Mouse (Mus musculus) right cerebral cortex, adult 18-20 months (tissue): Measurements from ENCODE around the gene Cecr2.
"Not testable (repeated sequence)": the region's sequence is repeated elsewhere in the genome, so short reads cannot be mapped to it uniquely, and the experiment has no call there.

ENCODE experiments used
- DNase-seq: peaks from one replicate; pipeline ENCODE4 v3.0.0; 2022; ENCODE audit warnings: mixed read lengths

Gene Cecr2

DNA sequence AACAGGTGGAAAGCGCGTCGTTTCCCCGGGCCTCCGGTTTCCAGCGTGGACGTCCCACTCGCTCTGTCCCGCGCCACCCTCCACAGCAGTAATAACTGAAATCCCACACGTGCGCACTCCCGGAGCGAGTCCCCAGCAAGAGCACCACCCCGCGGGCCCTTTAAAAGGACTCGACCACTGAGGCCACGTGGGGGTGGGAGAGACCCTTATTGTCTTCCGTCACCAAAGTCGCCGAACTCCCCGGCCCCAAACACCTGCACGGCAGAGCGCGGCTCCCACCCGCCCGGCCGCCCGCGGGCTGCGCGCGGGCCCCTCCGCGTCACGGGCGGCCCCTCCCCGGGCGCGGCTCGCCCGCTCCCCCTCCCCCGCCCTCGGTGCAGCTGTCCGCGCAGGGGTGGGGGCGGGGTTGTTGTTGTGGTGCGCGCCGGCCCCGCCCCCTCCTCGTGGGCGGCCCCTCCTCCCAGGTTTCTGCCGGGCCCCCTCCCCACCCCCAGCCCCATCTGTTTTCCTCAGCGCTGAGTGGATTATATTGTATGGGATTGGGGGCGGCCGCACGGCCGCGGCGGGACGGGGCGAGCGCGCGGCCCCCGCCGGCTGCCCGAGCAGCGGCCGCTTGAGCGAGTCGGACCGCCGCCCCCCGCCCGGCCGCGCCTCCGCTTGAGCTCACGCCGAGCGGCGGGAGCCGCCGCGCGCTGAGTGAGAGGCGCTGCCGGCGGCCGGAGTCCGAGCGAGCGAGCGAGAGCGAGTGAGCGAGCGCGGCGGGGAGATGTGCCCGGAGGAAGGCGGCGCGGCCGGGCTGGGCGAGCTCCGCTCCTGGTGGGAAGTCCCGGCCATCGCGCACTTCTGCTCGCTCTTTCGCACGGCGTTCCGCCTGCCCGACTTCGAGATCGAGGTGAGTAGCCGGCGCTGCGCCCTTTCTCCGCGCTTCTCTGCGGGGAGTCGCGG, at the start of gene Cecr2:
Cecr2 (plus strand) TSS at position 554 of the 945 bp plus-strand sequence.
- DNase-seq: peak; percentile 46

DNA sequence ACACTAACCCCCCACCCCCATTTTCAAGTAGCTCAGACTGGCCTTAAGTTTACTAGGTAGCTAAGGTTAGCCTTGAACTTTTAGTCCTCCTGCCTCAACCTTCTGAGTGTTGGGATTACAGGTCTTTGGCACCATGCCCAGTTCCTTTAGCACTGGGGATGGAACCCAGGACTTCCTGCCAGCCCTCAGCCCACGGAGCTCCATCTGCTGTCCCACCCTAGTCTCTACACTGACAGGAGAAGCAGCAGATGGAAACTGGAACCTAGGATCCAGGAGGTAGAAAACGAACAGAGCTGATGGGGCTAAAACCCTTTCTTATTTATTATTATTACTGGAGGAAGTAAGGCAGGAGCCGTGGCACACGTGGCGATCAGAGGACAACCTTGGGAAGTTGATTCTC, 48.6 kb upstream of the Cecr2 start:
- DNase-seq: no peak

DNA sequence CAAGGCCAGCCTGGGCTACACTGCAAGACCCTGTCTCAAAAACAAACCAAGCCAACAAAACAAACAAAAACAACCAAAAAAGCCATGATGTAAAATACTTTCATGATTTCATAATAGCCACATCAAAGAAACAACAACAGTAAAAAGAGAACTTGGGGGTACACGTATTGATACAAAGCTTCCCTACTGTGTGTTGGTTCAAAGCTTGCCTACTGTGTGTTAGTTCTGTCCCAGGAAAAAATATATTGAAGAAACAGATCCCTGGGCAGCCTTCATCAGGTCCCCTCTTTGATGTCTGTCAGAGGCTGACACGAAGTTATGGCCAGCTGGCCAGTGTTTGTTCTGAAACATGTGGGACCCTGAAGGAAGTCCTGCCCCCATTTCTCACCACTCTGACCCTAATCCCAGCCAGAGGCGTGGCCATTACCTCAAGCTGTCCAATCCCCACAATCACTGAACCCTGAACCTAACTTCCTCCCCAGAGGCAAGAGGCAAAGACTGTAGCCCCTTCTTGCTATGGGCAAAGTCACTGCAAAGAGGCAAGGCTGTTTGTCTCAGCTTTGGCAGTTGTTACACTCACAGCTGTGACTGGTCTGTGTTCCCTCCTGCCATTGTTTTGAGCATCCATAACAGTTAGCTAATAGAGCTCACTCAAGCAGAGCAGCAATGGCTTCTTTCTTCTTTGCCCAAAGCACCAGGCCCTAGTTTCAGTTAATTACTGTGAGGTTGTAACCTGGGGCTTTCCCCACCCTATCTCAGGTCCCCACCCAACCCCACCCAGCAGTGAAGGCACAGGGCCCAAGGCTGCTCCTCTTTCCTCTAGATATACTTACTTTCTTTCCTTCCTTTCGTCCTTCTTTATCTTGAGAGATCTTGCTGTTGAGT, 47.4 kb upstream of the Cecr2 start:
- no peak for DNase-seq

DNA sequence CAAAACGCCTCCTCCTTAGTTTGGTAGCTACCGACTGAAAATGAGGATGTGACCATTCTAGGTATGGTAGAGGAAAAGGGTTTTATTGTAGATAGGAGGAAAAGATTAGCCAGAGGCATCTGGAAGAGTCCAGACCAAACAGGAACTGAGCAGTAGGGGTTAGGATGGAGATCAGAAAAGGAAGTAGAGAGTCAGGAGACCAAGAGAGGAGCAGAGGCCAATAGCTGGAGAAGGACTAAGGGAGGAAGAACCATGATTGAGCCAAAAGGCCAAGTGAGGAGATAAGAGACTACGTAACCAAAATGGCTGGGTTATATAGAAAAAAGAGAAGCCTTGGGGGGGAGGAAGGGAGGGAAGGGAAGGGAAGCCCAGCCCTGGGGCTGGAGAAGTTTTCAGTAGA, 46.0 kb upstream of the Cecr2 start:
- DNase-seq: no peak

DNA sequence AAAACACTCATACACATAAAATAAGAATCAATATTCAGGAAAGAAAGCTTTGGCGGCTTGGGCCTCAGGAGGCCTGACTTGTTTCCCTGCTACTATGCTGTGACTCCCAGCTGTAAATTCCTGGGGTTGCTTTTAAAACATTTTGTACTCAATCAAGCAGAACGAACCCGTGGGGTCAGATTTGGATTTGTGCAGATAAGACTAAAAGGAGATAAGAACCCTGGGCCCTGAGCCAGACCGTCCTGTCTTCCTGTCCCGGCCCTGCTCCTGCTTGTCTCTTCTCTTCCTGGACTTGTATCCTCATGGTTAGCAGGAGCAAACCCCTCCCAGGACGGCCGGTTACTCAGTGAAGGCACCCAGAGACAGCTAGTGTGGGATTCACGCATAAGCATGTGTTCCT, 41.1 kb upstream of the Cecr2 start:
- DNase-seq: no peak

DNA sequence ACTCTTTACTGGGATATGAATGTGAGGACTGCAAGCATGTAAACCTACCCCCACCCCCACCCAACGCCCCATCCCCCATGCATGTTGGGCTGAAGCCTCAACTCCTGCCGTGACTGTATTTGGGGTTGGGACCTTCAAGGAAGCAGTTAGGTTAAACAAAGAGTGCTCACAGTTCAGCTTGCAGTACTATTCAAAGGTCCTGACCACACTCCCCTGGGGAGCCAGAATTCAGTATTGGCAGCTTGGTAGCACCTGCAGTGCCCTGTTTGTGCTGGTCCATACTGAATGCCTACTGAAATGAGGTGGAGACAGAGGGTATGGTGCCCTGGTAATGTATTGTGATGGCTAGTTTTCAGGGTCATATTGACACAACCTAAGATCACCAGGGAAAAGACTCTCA, 39.1 kb upstream of the Cecr2 start:
- no peak for DNase-seq

DNA sequence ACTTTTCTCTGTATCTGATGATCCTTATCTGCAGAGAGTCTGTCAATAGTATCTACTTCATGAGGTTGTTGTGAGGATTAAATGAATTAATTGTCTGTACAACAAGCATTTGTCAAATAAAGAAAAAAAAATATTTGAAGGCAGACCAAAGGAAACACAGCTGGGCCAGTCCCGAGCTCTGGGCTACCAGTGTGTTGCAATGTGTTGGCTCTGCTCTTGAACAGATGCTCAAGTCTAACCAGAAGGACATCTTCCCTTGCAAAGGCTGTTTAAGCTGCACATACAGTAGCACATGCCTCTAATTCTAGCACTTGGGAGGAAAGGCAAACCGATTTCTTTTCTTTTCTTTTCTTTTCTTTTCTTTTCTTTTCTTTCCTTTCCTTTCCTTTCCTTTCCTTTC, 37.2 kb upstream of the Cecr2 start:
- no peak for DNase-seq

DNA sequence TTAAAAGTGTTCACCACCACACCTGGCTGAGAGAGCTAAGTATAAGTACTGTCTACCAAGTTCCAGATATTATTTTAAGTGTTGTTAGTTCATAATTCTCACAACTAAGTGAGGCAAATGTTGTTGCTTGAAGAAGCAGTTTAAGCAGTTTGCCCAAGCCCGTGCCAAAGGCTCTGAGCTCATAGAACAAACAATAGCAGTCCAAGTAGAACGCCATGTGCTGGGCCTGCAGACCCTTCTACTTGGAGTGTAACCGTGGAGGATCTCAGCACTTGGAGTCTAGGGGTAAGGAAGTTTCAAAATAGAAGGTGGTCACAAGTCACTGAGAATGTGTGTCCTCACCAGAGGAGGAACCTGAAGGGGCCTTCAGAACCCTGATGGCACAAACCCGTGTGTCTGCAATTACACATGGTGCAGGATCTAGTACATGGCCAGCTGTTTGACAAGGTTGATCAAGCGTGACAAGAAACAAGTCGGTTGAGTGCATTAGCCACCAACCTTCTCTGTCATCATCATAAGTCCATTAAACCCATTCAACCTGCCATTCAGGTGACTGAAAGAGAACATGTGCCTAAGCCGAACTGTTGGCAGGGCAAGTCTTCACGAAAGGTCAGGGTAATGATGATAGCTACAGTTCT, 30.7 kb upstream of the Cecr2 start:
- DNase-seq: no peak

DNA sequence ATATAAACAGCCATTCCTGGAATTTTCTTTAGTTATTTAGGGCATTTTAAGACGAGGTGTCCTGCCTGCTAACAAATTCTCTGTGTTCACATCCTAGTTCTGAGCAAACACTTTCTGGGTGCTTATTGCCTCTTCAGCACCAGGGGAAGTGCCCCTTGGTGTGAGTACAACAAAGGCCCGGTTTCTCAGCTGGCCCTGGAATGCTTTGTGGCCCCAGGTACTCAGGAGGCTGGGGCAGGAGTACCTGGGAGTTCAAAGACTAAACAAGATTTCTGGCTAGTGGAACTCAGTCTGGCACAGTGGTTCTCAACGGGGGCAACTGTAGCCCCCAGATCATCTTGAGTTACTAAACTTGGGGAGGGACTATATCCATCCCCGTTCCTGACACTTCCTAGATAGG, 26.6 kb upstream of the Cecr2 start:
- DNase-seq: no peak

DNA sequence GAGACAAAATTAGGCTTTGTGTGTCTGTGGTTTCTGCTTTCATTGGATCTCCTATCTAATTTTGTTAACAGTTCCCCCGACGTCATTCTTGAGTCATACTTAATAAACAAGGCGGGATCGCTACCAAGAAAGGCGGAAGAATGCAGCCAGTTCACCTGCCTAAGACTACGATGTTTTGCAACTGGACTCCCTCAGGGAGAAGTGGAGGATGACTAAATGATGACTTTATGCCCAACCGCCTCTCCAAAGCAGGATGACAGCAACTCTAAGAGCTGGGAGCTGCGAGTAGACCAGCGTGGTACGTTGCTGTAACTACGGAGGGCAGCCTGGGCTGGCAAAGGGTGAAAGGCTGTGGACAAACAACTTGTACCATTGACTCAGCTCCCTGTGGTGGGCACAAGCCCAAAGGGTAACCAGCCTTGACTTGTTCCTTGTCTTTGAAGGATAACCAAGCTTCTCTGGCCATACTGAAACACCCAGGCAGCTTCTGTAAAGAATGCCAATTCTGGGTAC, 24.2 kb upstream of the Cecr2 start:
- DNase-seq: no peak

DNA sequence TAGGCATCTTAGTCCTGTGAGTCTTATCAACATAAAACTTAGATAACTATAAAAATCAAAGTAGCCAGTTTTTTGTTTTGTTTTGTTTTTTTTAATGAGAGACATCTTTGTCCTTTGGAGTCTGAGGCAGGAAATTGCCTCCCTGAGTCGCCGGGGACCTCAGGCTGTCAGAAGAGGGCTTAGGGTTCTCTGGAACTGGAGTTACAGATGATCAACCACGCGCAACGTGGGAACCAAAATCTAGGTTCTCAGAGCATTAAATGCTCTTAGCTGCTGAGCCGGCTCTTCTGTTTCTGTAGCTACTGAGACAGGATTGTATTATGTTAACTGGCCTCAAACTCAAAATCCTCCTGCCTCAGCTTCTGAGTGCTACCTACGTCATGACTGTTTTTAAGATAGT, 22.4 kb upstream of the Cecr2 start:
- no peak for DNase-seq

DNA sequence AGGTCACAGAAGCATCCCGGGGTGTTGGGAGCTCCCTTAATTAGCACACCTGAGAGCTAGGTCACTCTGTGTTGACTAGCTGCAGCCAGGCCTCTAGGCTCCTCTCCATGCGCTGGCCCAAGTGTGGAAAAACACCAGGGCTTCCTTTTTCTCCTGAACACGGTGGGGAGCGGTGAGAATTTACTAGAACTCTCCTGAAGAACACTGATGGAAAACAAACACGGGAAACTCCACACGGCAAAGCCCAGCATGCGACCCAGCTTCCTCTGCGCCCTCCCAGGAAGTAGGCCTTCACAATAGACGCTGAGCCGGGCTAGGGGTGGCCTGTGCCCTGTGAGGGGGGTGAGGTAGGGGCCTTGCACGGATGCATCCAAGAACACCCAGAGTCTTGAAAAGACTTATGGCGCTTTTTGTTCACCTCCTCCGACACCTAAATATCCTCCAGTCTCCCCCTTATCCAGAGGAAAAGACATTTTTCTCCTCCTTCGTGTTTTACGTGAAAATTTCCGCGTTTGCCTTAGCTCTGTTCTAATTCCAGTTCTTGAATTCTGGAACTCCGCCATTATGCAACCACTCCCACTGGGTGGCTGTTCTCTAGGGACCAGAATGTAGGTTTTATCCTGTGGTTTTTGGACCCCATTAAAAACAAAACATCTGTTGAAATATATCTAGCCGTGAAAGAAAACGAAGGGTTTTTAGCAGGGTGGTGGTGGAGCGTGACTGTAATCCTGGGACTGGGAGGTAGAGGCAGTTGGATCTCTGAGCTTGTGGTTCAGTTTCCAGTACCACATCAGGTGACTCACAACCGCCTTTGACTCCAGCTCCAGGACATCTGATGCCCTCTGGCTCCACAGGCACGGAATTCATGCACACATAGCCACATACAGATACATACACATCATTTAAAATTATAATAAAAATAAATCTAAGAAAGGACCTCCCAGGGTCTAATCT, 21.5 kb upstream of the Cecr2 start:
- no peak for DNase-seq

DNA sequence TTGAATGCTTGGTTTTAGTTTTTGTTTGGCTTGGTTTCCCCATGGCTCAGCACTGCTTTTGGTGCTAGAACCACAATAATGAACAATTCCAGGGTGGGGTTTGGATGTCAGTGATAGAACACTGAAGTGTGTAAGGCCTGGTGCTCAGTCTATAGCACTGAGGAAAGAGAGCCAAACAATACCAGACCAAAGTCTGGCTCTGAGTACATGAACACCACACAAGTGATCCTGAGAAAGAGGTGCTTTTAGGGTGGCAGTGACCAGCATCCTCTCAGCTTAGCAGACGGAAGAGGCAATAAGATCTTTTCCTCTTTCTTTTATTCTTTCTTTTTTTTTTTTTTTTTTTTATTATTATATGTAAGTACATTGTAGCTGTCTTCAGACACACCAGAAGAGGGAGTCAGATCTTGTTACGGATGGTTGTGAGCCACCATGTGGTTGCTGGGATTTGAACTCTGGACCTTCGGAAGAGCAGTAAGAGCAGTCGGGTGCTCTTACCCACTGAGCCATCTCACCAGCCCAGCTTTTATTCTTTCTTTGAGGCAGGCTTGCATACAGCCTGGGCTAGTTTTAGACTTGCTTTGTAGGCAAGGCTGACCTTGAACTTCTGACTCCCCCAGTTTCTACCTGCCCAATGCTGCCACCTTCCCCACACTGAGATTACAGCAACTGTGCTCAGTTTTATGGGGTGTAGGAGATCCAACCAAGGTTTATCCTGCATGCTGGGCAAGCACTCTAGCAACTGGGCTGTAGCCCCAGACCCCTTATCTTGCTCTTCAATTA, 18.7 kb upstream of the Cecr2 start:
- DNase-seq: not testable (repeated sequence)

DNA sequence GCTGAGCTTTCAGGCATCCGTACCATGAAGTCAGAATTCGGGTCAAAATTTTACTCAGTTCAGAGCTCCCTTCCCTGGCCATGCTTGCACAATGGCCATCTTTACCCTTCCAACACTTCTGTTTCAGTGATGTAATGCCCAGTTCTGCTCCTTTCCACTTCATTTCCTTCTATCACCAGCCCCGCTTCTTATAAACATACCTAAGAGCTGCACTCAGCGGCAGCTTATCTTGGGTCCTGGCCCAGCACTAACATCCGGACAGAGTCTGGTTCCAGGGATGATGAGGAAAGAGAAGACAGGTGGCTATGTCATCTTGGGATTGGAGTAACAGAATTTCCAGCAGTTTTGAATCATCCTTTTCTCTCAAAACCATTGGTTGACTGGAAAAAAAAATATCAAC, 18.0 kb upstream of the Cecr2 start:
- no peak for DNase-seq

DNA sequence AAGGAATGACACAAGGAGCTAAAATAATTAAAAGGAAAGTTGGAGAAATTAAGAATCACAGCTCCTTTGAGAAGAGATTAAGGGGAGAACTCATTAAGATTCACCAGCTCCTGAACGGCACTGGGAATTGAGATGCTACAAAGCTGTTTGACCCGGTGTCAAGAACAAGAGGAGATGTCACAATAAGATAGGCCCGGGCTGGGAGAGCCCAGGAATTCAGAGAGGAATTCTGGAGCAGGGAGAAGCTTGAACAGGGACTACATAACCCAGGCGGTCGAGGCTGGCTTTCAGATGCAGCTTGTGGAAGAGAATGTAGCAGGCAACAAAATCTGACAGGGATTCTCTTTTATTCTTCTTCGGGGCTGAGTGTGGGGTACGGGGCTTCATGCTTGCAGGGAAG, 13.5 kb upstream of the Cecr2 start:
- no peak for DNase-seq

DNA sequence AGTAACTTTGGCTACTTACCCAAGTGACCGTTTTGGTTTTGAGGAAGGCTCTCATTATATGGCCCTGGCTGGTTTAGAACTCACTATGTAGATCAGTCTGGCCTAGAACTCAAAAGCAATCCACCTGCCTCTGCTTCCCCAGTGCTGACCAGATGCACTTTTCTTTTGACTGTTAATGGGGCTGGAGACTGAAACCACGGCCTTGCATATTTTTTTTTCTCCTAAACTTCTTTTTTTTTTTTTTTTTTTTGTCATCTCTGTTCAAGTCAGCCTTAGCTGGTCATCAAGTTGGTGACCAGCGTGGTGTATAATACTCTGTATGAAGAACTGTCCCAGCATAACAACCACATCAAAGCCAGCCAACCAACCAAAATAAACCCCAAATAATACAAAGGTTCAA, 10.5 kb upstream of the Cecr2 start:
- no peak for DNase-seq

DNA sequence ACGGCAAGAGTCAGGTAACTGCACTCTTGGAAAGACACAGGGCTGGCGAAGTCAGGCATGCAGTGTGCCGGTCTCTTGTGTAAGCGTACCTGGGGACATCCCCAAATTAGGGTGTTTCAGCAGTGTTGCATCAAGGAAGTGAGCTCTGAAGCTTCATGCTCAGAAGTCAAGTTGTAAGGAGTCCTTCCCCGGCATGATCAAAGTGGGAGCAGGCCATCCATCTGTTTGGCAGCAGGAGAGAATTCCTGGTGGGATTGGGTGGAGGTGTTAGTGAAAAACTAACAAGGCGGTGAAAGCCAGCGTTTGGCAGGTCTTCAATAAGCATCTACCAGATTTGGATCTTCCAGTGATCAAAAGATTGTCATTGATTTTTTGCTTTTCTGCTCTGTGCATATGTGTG, 7.3 kb upstream of the Cecr2 start:
- DNase-seq: peak; percentile 13

DNA sequence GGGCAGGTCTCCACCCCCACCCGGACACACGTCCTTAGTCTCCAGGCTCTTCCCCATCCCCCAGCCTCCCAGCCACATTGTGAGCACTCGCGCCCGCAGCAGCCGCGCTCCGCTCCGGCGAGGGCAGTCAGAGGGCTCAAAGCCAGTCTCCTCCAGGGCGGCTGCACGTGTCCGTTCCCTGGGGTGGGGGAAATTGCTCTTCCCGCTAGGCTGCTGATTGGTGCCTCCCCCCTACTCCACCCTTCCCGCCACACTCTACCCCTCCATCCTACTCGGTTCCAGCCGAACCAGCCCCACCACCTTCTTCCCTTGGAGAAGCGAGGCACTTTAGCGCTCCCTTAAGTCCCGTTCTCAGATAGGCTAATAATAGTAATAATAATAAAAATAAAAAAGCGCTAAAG, 754 bp upstream of the Cecr2 start:
- peak; percentile 22 for DNase-seq

DNA sequence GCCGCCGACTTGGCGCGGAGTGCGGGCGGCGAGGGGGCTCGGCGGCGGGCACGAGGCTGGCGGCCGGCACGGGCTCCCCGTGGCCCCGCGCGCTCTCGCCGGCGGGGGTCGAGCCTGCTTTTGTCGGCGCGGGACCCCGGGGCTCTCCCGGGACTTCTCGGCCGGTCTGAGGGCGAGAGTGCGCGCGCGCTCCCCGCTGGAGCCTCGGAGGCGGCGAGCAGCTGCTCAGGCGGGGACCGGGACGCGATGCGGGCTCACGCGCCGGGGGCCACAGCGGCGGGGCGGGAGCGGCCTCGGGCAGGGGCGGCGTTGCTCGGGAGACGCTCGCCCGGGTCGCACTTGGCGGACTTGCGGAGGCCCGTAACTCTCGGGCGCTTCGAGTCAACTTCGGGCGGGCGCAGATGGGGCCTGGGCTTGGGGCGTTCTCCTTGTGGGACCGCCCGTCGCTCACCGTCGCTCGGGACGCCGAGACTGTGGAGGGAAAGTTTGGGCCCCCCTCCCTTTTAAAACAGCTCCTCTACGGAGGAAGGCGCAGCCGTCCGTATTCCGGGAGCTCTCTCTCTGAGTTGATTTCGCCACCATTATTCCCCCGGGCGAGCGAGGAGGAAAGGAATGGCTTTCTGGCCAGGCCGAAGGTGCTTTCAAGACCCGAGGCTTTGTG, 722 bp downstream of the Cecr2 start:
- peak; percentile 15 for DNase-seq

DNA sequence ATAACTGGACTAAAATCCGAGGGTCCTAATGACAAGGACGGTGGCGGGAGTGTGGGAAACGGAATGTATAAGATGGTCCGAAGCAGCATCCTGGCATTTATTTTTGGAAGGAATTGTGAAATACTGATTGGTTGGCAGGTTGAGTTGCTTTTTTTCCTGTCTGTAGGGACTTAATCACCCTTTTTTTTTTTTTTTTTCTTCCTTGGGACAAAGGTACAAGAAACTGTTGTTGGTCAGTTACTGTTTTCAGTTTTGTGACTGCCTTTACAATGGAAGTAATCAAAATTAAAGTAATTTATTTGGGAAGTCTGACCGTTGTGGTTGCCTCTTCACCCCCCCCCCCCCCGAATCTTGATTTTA, 1.2 kb downstream of the Cecr2 start:
- no peak for DNase-seq

DNA sequence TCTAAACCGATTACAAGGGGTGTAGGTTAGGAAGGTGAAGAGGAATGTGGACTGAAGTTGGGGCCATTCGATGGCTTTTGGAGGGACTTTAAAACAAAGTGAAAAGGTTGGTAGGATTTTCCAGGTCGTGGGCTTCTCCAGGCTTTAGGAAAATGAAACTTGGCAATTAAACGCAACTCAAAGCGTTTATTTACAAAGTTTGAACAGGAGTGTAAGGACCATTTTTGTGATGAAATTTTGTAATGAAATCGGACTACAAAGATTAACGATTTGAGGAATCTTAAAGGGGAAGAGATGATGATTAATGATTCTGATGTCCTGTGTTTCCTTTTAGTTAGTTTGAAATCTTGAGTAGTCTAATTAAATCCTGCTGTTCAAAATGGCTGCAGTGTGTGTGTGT, 1.7 kb downstream of the Cecr2 start:
- DNase-seq: no peak
